Mouse (Mus musculus): ENCODE data around the gene Nell1.

DNA sequence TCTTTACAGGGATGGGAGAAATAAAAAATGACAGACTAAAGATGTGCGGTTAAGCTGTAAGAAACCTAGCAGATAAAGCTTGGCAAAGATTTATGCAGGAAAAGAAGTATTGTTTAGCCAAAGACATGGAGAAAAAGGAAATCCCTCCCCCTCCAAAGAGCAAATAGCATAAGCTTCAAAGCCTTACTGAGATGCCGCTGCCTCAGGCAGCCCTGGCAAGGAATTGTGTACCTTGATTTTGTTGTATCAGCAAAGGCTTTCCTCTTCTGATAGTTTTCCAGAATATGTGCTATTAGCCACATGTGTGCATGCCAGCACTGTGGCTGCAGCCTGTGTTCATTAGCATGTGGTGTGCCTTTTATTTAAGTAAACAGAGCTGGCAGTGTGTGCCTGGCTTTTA is 435.8 kb downstream of the Nell1 start:
- no peak for TF ChIP-seq POLR2A (IDR thresholded peaks at IDR 0.05; ENCODE audit: extremely low read depth, insufficient read depth, low read length)
- TF ChIP-seq CTCF (IDR thresholded peaks at IDR 0.05; ENCODE audit: low read depth, low read length): no peak

All from liver, adult 2 months (tissue).